Mouse (Mus musculus) left cerebral cortex, postnatal 10 days (tissue): ENCODE measurements around the gene Arhgap18. TPM values are rescaled to one million over a fixed set of nuclear protein-coding genes. Genes with fewer than 3 reads are reported as not detected.

Experiments used
- DNase-seq, 2 experiments: peaks; one replicate each; pipeline ENCODE4 v3.0.0; 2021 to 2022; ENCODE audit warnings: low spot score in 2 of 2, mixed read lengths in 1 of 2; ENCODE audit errors: extremely low spot score in 1 of 2
- intact Hi-C: fragments of 180-260 bp; cut with DNase I; formaldehyde crosslinking; loops from one replicate; pipeline ENCODE4 v1.15.1; 2025
- total RNA-seq, 2 experiments: library from RNA; stranded (reverse); gene quantifications; 2 replicates each; pipeline ENCODE4 v1.2.3; 2021

Gene Arhgap18
- total RNA-seq, 2 experiments from 2014 or later = 10.1 TPM

GRCm38 (mm10) chr10:26948331-26948730, 195.1 kb downstream of the Arhgap18 start:
- intact Hi-C loops = no loop called here
- DNase-seq = no peak

GRCm38 (mm10) chr10:26949667-26950066, 196.4 kb downstream of the Arhgap18 start:
- intact Hi-C loops = no loop called here
- no peak for DNase-seq

GRCm38 (mm10) chr10:26950448-26950847, 197.2 kb downstream of the Arhgap18 start:
- DNase-seq = no peak
- intact Hi-C loops = no loop called here

- no peak for DNase-seq
- intact Hi-C loops = no loop called here
Observed at GRCm38 (mm10) chr10:26958513-26958912, 205.3 kb downstream of the Arhgap18 start.
